Mouse (Mus musculus): ENCODE measurements around the gene Tmcc3.

The Tmcc3 gene

DNA sequence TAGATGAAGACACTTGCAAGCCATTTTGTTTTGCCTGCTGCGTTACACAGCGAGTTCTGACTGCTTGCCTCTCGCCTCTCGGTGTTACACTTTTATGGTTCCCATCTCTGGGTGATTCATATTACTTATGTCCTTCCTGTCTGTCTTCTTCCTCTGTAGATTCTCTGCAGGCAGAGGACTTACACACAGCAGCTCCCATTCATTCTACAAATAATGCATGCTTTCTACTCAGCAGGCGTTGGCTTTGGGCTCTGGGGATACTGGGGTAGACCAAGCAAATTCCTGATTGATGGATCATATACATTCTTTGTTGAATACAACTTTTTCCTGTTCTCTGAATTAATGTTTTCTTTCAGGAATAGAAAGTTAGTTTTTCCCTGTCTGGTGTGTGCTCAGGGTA is 161.8 kb downstream of the Tmcc3 start:
- DNase-seq (ENCODE audit: low spot score) = no peak

DNA sequence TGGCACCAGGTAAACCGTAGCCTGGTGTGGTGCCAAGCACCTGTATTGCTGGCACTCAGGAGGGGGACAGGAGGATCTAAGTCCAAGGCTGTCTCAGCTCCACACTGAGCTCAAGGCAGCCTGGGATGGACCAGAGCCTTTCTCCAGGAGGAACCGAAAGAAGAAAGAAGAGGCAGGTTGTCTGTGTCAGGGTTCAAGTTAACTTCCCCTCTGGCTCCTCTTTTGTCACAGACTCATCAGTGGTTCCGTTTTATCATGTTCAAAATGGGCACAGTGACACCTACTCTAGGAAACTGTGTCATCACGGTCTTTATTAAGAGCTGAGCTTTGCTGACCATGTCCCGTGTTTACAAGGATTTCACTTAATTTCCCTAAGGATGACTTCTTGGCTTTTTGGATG is 162.4 kb downstream of the Tmcc3 start:
- no peak for DNase-seq (ENCODE audit: low spot score)

DNA sequence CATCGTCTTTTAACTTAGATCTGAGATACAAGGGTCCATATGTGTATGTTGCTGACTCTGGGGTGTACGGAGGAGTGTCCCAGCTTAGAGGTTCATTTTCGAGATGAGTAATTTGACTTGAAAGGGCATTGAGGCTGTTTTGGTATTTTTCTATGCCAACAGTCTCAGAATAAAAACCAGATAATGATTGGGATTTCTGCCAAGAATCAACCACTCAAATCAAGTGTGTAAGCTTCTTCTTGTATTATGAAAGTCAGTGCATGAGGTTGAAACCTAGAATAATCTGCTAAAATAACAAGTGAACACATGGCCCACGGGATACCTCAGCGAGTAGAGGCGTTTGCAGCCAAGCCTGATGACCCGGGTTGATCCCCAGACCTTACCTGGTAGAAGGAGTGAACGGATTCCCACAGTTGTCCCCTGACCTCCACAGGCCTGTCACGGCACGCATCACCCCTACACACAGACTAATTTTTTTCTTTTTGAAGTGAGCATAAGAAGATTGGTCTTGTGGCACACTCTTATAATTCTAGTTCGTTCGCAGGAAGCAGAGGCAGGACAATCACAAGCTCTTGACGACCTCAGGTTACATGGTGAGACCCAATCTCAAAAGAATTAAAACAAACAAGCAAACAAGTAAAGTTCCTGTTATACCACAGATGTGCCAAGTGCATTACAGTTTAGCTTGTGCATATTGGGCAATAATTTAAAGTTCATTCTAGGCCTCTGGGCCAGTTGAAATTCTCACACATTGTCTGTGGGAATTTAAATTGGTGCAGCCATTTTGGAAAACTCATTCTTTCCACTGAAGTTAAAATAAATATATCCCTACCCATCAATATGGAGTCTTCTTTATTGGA is 165.8 kb downstream of the Tmcc3 start:
- DNase-seq (ENCODE audit: low spot score) = no peak

DNA sequence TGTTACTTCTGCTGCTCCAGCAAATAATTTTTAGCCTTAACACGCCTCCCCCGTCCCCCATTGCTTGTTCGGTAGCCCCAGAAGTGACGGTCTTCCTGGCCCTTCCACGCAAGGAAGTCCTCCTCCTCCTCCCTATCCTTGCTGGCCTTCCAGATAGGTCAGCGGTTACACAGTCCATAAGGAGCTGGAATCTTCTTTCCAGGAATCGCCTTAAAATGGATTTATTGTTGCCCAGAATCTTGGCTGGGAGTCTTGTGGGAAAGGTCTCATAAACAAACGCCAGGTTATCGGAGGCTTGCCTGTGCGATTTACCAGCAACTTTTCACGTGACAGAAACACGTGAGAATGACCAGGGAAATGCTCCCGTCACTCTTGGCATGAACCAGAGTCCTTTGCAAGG is 167.9 kb downstream of the Tmcc3 start:
- no peak for DNase-seq (ENCODE audit: low spot score)

DNA sequence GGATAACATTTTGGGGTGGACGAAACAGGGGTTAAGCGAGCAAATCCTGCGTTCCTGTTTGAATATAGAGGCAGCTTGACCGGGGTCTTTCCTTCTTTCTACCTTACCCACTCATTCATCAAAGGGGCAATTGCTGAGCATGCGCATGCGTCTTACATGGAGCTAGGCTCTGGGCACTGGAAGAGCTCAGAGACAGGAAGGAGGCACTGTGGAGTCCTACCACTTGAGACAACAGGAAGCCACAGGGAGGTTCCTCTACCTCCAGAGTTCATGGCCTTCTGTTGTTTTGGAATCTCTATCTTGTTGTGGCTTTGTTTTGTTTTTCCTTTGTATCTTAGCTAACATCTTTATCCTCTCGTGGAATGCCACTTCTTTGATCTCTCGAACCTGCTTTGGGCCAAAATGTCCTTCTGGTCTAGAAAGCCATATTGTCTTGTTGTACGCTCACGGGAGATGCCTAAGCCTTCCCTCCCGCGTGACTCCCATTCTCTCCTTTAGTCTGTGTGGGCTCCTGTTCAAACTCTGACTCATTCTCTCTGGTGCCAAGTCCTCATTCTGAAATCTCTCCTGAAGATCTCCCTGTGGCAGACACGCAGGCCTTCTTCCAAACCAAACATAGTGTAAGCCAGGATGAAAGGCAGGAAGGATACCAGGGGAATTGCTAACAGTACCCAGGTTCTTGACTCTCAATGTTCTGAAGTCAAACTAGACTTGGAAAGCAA is 168.8 kb downstream of the Tmcc3 start:
- no peak for DNase-seq (ENCODE audit: low spot score)

DNA sequence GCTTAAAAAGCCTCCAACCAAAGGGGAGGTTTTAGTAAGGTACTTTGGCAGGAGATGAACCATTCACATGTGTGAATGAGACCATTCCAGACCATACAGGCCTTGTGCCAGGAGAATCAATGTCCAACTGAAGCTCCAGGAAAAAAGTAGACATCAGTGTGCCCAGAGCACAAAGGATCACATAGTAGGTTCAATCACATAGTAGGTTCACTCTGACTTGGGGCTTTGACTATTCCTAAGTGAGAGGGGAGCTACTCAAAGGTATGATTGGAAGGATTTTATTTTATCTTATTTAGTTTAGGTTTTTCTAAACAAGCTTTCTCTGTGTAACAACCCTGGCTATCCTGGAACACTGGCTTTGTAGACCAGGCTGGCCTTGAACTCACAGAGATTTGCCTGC is 169.9 kb downstream of the Tmcc3 start:
- no peak for DNase-seq (ENCODE audit: low spot score)

DNA sequence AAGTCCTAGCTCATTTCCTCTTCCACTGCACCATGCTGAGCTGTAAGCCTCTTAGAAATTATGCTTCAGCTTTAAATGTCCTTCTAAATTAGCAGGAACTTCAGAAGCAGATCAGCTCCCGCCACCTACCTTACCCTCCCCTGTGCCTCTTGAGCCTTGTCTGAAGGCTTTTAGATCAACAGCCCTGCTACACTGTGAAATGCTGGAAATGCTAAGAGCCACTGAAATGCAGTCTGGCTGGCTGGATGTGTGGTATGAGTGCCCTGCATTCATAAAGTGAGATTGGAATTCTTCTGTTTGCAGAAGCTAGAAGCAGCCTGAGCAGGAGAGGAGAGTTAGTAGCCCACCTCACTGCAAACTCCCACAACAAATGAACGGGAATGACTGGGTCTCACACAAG is 174.4 kb downstream of the Tmcc3 start:
- DNase-seq (ENCODE audit: low spot score) = no peak

DNA sequence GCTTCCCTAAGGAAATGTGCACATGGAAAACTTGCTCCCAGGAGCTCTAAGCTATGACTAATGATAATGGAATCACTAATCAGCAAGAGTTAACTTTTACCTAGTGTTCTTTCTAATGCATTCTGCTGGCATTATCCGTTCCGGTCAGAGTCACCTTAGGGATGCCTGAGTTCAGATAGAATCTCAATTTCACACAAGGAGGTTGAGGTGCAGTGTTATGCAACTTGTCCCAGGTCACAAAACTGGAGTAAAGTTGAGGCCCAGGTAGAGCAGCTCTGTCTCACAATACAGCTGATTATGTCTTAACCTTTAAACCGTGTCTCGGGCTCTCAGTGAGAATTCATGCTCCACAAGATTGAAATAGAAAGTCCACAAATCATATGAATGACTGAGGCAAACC is 177.8 kb downstream of the Tmcc3 start:
- no peak for DNase-seq (ENCODE audit: low spot score)

DNA sequence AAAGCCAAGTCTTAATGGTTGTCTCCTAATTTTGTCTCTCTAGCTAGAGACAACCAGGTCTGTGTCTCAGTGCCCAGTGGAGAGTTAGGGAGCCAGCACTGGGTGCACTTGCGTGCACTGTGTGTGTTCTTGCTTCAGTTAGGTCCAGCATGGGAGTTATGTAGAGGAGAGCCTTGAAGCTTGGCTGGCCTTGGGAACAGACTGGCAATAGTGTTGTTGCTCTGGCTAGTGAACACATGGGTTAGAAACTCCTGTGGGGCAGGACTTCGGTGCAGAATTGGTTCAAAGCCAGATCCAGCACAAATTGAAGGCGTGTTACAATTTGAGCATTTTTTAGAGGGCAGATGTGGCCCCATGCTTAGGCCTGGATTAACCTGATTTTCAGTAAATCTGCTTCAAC is 179.3 kb downstream of the Tmcc3 start:
- DNase-seq (ENCODE audit: low spot score) = no peak

DNA sequence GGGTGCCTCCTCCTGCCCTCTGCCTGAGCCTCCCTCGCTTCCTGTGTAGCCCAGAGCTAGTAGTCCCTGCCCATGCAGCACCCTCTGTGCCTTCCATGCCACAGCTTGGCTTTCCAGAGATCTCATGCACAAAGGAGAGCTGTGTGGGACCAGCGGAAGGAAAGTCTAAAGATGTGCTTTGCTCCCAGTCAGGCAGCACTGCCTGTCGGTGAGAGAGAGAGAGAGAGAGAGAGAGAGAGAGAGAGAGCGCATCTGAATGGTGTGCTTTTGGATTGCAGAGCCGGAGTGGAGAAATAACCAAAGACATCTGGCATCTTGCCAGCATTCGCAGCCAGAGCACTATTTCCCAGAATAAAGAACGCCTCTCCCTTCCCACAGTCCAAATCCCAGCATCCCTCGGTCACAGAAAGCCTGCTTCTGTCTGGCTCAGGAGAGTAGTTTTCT is 182.7 kb downstream of the Tmcc3 start:
- no peak for DNase-seq (ENCODE audit: low spot score)

DNA sequence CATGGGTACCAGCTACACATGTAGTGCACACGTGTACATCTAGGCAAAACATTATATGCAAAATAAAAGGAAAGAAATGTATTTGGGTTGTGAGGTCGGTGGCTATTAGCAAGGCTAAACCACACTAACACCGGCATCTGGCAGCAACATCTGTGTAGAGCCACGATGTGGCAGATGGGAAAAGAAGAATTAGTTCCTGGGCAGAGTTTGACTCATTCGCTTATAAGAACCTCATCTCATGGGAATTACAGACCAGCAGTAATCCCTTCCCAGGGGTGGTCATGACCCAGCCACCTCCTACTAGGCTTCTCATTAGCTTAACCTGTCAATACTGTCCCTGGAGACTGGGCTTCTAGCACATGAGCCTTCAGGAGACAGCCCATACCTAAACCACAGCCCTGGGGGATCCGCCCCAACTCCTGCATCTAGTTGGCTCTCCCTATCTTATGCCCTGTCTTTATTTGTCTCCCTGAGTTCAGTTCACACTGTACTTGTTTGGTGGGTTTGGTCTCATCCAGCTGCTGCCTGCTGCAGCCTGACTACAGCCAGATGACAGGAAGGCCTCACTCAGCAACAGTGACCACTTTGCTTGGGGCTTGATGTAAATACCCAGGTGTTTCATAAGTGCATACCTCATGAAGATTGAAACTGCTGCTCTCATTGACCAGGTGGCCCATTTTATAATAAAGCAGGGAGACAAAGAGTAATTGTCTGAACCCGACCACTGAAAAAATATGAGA is 183.9 kb downstream of the Tmcc3 start:
- no peak for DNase-seq (ENCODE audit: low spot score)

DNA sequence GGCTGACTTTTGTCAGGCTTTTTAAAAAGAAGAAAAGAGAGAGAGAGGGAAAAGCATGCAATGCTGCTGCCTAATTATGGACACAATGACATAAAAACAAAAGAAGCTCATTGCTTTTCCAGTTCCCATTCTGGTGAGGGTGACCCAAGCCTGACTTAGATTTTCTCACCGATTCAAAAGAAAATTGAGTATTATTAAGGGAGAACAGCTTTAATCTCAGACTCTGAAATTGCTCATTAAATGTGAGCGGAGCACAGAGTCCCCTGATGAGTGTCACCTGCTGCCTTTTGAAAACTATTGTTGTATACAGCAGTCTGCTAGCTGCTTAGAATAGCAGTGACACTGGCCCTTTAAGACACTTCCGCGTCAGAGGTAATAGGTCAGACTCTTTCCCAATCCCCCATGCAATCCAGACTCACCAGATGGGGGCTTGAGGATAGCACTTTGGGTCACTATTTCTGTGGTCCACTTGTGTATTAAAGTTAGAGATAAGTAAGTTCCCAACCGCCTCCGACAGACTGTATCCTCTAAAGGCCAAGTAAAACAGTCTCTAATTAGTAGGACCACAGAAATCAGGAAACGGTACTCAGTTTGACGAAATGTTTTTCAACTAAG is 185.2 kb downstream of the Tmcc3 start:
- DNase-seq (ENCODE audit: low spot score) = no peak

DNA sequence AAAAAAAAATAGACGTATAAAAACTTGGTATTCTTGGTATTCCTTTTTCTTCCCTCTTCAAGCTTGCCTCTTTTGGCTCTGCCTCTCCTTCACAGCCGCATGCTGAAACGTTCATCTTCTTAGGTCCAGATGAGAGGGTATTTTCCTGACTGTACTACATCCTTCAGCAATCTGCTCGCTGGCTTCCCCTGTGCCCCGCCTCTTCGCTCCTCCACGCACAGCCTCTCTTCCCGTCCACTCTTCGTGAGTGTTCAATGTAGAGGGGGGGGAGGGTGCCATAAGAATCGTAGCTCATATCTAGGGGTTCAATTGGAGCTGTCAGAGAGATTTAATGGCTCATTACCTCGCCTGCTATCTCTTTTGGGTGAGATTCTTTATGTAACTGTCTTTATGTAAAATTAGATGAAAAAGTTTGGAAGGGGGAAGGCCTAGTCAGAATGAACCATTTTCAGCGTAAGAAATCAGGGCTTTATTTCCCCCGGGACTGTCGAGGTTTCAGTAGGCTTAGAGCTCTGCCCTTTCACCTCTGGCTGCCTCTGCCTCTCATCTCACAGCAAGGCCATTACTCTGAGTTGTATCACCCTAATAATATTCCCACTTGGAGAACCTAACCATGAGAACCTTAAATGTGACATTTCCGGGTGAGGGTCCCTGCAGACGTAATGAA is 188.6 kb downstream of the Tmcc3 start:
- no peak for DNase-seq (ENCODE audit: low spot score)

DNA sequence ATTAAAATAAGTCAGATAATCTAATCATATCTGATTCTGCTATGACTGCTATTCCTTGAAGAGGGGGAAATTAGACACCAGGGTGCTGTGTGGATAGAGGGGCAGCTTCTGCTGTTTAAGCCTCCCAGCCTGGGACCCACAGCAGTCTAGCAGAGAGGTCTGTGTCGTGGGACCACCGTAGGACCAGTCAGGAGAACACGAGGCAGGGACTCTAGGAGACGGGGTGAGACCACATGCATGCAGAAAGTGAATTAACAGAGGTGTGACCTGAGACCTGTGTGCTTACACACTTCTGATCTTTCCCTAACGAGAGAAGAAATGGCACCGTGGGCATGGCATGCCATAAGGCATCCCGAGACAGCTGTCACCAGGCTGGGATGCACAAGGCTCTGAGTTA is 189.1 kb downstream of the Tmcc3 start:
- DNase-seq (ENCODE audit: low spot score) = no peak

DNA sequence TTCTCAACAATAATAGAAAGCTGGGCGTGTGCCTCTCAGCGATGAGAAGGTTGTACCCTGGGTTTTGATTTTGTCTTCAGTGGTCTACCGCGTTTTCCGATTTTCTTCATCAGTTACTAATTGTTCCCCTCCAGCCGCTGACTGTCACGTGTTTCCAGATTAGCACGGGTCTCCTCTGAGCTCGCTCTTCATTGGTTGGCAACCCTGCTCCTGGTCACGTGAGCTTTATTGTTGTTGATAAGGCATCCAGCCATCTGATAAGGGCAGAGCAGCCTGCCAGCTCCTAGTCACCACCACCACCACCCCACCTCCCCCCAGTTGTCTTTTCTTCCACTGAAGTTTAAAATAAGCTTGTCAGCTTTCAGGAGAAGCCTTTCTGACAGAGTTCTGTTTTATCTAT is 190.0 kb downstream of the Tmcc3 start:
- no peak for DNase-seq (ENCODE audit: low spot score)

DNA sequence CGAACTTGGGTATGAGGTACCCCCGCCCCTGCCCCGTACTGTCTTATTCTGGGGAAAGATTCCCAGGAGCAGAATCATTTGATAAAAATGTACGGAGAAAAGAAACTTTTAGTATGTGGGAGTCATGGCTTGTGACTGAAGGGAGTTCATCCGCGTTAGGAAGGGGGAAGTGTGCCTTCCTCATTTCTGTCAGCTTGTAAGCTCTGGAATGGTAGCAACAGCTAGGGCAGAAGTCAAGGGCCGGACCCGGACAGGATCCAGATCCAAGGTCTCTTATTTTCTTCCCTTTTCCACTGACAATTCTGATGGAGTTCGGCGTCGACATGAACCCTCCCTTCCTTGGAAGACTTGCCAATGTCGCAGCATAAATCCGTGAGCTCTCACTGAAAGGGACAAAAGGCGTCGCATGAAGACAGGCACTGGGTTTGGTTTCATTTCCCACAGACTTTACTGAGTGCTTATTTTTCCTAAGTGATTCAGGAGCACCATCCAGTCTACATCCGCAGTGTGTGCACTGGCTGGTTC is 193.6 kb downstream of the Tmcc3 start:
- no peak for DNase-seq (ENCODE audit: low spot score)

DNA sequence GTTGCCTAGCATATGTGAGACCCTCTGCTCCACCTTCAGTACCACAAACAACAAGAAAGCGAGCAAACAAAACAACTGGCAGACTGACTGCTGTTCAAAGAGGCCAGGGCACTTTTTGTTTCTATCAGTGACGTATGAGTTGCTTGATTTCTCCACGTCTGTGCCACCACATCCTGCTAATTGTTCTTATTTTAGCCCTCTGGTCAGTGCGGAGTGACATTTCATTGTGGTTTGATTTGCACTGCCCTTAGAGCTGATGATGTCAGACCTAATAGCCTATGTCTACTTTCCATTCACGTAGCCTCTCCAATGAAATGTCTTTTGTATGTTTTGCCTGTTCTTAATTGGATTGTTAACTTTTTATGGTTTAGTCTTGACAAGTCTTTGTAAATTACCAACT is 197.1 kb downstream of the Tmcc3 start:
- DNase-seq (ENCODE audit: low spot score) = no peak

DNA sequence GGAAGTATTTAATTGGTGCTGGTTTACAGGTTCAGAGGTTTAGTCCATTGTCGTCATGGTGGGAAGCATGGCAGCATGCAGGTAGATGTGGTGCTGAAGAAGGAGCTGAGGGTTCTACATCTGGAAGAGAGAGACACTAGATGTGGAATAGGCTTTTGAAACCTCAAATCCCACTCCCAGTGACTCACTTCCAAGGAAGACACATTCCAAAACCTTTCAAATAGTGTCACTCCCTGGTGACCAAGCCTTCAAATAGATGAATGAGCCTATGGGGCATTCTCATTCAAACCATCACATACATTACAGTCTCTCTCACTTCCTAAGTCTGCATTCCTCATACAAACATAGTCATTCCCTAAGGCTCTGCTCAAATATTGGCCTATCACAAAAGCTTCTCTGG is 201.0 kb downstream of the Tmcc3 start:
- no peak for DNase-seq (ENCODE audit: low spot score)

DNA sequence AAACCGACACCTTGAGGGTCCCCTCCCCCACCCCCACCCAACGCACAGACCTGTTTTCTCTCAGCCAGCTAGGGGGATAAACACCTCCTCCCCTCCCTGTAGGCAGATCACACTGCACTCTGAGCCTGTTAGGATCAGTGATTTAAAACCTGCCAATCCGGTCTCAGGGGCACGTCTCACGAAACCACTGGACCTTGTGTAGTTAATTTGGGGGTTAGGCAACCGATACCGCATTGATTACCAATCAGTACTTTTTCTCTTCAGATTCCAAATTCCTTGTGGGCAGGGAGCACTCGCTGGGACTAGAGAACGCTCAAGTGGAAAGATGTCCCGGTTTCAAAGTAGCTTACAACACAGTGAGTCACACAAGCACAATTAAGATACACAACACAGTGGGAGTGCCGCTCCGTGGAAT is 202.3 kb downstream of the Tmcc3 start:
- DNase-seq (ENCODE audit: low spot score) = no peak

DNA sequence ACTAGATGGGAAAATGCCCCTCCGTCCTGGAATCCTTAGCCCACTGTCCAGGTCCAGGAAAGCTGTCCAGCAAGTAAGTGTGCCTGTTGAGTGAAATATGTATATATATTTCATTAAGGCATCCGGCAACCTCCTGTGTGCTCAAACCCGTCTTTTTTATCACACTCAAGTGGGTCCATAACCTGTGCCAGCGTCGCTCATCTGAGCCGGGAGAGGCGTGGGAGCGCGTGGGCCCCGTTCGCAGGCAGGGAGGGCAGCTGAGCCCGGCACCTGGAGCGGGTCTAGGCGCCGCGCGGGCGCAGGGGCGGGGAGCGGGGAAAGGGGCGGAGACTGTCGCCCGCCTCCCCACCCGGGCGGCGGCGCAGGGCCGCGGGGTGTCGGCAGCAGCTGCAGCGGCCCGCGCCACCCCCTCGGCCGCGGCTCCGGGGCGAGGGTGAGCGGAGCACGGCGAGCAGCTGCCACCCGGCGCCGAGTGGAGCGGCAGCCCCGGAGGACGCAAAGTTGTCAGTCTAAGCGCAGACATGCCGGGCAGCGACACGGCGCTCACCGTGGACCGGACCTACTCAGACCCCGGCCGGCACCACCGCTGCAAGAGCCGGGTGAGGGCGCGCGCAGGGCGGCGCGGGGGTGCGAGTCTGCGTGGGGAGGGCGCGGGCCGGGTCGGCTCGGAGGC is 202.9 kb downstream of the Tmcc3 start:
- DNase-seq (ENCODE audit: low spot score) = no peak

DNA sequence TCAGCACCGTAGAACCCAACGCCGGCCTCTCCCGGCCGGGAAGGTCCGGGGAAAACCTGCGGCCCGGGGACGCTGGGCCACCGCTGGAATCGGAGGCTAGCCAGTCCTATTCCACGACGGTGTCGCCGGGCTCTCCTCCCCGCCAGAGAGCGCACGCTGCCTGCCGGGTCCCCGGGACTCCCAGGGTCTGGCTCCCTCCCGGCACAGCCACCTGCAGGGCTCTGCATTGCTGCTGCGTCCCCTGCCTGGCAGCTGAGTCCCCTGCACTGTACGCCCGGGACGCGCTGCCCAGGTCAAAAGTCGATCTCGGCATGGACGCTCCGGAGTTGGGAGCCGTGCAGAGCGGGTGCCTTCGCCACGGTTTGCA is 203.4 kb downstream of the Tmcc3 start:
- DNase-seq (ENCODE audit: low spot score) = no peak
